Mouse (Mus musculus): ENCODE data around the gene Pax5.

DNA sequence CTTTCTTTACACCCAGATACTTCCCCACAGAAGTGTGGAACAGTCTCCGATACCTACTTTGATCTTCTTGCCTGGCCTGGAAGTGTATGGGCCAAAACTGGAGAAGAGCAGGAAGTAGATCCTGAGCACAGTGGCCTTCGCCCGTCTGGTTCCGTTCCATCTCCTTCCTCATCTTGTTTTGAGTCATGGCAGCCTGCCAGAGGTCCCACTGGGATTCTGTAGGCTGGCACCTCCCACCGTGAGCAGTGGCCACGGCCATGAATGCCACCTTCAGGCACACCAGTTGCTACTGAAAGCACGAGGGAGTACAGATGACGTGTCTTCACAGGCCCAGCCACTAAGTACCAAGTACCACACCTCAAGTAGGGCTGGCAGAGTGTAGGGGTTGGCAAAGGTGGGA lies 222.1 kb downstream of the Pax5 start:
- TF ChIP-seq CTCF (IDR thresholded peaks at IDR 0.05; ENCODE audit: low read depth): no peak
- TF ChIP-seq EP300 (optimal IDR thresholded peaks at IDR 0.05): no peak
